Mouse (Mus musculus): ENCODE measurements around the gene AI464131. TPM values are rescaled to one million over a fixed set of nuclear protein-coding genes. Genes with fewer than 3 reads are reported as not detected.

AI464131 gene
- polyA plus RNA-seq, 1 experiment from 2014 or later, result 3.0 TPM

- 50% methylated on average over 11 of the region's 11 CpGs for WGBS
- H3K9ac ChIP-seq, result no peak overlapping the region
- H3K36me3 ChIP-seq (ENCODE audit: poor library complexity, severe bottlenecking), result no peaks in the 10 kb centered on the region
- H3K4me1 ChIP-seq, result peaks cover 30% of the 10 kb centered on the region
- no peak overlapping the region for H3K4me2 ChIP-seq
- peaks cover 23% of the 10 kb centered on the region for H3K27me3 ChIP-seq
- no peak overlapping the region for H3K27ac ChIP-seq
- ATAC-seq, result no peak
- no peaks in the 10 kb centered on the region for H3K9me3 ChIP-seq (replicated peaks)
- no peak overlapping the region for H3K4me3 ChIP-seq
Measured at GRCm38 (mm10) chr4:41505131-41505551, 2.3 kb upstream of the AI464131 start.

DNA sequence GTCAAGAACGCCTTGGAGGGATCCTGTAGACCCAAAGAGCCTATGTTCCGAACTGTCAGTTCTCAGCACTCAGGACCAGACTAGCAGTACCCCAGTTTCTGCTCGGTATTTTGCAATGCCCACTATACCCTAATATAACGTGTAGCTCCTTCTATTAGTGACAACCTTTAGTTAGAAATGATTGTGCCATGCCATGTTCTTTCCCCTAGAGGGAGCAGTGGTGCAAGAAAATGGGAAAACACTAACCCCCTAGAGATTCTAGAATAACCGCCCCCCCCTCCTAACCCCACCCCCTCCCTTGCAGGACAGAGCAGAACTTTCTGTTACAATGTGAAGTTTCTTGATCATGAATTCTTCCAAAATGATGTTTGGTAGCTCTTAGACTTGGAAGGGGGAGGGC, 1.4 kb upstream of the AI464131 start:
- H3K9ac ChIP-seq, result no peak overlapping the region
- peaks cover 31% of the 10 kb centered on the region for H3K4me1 ChIP-seq
- no peak overlapping the region for H3K4me3 ChIP-seq
- peaks cover 32% of the 10 kb centered on the region for H3K27me3 ChIP-seq
- no peak for ATAC-seq
- H3K9me3 ChIP-seq (replicated peaks), result no peaks in the 10 kb centered on the region
- H3K36me3 ChIP-seq (ENCODE audit: poor library complexity, severe bottlenecking), result no peaks in the 10 kb centered on the region
- no peak overlapping the region for H3K27ac ChIP-seq
- H3K4me2 ChIP-seq, result no peak overlapping the region
- 77% methylated on average over 5 of the region's 5 CpGs for WGBS

DNA sequence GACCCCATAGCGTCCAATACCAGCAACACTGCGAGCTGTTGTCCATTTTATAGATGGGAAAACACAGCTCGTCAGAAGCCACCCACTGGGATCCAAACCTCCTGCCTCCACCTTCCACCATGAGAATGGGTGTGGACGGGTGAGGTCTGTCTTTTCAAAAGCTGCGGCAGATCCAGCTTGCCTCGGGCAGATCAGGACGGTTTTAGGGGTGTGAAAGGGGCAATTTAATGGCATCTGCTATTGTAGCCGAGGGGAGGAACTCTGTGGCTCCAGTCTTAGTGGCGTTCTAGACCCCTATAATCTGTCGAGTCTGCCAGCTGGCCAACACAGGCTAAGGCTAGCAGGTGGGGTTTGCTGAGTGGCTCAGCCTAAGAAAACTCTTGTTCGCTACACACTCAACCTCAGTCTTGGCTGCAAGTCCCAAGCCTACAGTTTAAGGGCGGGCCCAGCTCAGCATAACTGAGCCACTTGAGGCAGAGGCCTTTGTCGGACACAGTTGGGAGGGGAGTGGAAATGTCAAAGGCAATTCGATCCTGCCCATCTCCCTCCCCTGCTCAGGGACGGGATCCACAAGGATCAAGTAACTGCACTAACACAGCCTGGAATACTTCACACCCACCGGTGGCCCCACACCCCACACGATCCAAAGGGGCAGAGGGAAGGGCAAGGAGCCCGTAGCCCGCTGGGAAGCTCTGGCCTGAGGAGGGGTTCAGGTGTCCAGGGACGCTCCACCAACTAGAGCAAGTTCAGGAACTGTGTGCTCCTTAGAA, 520 bp downstream of the AI464131 start:
- Histone ChIP-seq H3K27me3 (peaks cover 51% of the 10 kb centered on the region), H3K9ac (peak overlapping the region; percentile 35), H3K36me3 (ENCODE audit: poor library complexity, severe bottlenecking) (no peaks in the 10 kb centered on the region), H3K9me3 (replicated peaks) (no peaks in the 10 kb centered on the region), H3K4me1 (peaks cover 44% of the 10 kb centered on the region), H3K4me3 (peak overlapping the region; percentile 39), H3K27ac (peak overlapping the region; percentile 7; the same call in 1 of the 2 replicates), H3K4me2 (peak overlapping the region; percentile 64)
- ATAC-seq, result peak; percentile 12; the same call in 1 of the 2 replicates
- 7% methylated on average over 20 of the region's 20 CpGs for WGBS

DNA sequence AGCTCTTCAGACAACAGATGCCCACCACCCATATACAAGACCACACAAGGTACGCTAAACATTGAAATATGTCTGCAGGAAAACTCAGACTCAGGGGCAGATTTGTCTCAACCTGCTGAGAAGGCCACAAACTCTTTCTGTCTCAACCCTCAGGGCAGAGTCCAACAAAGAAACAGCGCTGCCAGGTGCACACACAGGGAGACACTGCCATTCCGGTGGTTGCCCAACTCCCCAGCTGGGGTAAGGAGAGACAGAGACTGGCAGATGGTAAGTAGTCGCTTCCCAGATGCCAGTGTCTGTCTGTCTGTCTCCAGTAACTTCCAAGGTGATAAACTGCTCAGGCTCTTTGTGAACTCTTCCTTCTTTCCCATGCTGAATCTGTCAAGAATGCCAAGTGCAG, 2.1 kb downstream of the AI464131 start:
- 72% methylated on average over 4 of the region's 4 CpGs for WGBS
- peaks cover 42% of the 10 kb centered on the region for H3K4me1 ChIP-seq
- H3K36me3 ChIP-seq (ENCODE audit: poor library complexity, severe bottlenecking), result no peaks in the 10 kb centered on the region
- no peak overlapping the region for H3K9ac ChIP-seq
- no peak overlapping the region for H3K4me2 ChIP-seq
- H3K9me3 ChIP-seq (replicated peaks), result no peaks in the 10 kb centered on the region
- no peak overlapping the region for H3K27ac ChIP-seq
- peaks cover 62% of the 10 kb centered on the region for H3K27me3 ChIP-seq
- ATAC-seq, result no peak
- no peak overlapping the region for H3K4me3 ChIP-seq

- Histone ChIP-seq H3K27me3 (peaks cover 62% of the 10 kb centered on the region), H3K9me3 (replicated peaks) (no peaks in the 10 kb centered on the region), H3K27ac (no peak overlapping the region), H3K4me2 (peak overlapping the region; percentile 61; the same call in 1 of the 2 replicates), H3K4me1 (peaks cover 42% of the 10 kb centered on the region), H3K36me3 (ENCODE audit: poor library complexity, severe bottlenecking) (no peaks in the 10 kb centered on the region), H3K4me3 (no peak overlapping the region), H3K9ac (peak overlapping the region; percentile 1; the same call in 1 of the 2 replicates)
- ATAC-seq, result no peak
- WGBS, result 59% methylated on average over 8 of the region's 8 CpGs
Measured at GRCm38 (mm10) chr4:41499619-41500018, 3.3 kb downstream of the AI464131 start.

GRCm38 (mm10) chr4:41498921-41499391, 3.9 kb downstream of the AI464131 start:
- Histone ChIP-seq H3K4me1 (peaks cover 42% of the 10 kb centered on the region), H3K9me3 (replicated peaks) (no peaks in the 10 kb centered on the region), H3K9ac (peak overlapping the region; percentile 1), H3K27ac (no peak overlapping the region), H3K4me2 (peak overlapping the region; percentile 61), H3K36me3 (ENCODE audit: poor library complexity, severe bottlenecking) (no peaks in the 10 kb centered on the region), H3K4me3 (peak overlapping the region; percentile 33), H3K27me3 (peaks cover 62% of the 10 kb centered on the region)
- 6% methylated on average over 43 of the region's 43 CpGs for WGBS
- ATAC-seq, result no peak

DNA sequence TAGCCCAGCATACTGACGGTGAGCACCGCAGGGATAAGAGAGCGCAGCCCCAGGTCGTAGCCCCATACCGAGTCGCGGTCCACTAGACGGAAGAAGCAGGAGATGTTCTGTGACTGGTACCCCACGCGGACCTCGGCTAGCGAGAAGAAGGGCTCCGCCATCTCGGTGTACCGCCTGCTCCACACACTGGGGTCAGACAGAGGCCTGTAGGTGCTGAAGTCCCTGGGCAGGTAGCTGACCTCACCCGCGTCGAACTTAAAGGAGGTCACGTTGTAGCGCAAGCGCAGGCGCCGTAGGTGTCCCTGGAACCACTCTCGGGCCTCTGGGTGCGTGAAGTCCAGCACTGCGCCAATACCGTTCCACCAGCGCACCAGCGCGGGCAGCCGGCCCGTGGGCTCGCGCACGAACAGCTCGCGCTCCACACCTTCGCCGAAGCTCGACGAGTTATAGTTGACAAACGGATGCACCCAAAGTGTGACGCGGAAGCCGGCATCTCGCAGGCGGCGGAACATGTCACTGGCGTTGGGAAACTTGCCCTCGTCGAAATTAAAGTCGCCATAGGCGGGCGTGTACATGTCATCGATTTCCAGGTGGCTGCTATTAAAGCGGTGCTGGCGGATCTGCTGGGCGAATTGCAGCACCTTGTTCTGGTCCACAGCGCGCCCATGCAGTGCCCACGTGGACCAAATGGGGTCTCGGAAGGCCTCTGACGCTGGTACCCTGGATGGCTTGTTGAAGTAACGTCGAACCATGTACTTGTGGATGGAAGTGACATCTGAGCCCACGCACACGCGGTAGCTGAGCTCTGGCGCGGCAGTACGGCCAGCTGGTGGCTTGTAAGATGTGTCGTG, 4.7 kb downstream of the AI464131 start:
- ATAC-seq, result no peak
- Histone ChIP-seq H3K4me1 (peaks cover 42% of the 10 kb centered on the region), H3K4me3 (peak overlapping the region; percentile 33), H3K9me3 (replicated peaks) (no peaks in the 10 kb centered on the region), H3K27me3 (peaks cover 62% of the 10 kb centered on the region), H3K36me3 (ENCODE audit: poor library complexity, severe bottlenecking) (no peaks in the 10 kb centered on the region), H3K9ac (peak overlapping the region; percentile 27), H3K4me2 (peak overlapping the region; percentile 61), H3K27ac (no peak overlapping the region)
- 11% methylated on average over 72 of the region's 72 CpGs for WGBS

DNA sequence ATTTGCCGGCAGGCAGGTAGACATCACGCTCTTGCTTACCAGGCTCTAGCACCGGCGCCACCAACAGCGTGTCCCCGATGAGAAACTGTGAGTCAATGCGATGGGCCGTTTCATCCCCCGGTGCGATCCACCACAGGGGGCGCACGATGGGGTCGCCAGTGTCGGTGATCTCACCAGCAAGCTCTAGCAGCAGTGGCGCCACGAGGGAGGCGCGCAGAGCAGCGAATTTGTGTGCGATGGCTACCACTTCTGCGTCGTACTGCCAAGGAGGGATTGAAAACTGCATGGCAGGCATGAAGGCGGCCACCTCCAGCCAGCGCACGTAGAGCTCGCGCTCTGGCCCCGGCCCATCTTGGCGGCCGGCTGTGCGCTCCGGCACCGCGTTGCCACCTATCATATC, 5.3 kb downstream of the AI464131 start:
- no peak for ATAC-seq
- Histone ChIP-seq H3K4me3 (peak overlapping the region; percentile 33), H3K36me3 (ENCODE audit: poor library complexity, severe bottlenecking) (no peaks in the 10 kb centered on the region), H3K27ac (no peak overlapping the region), H3K4me2 (peak overlapping the region; percentile 61), H3K4me1 (peaks cover 40% of the 10 kb centered on the region), H3K9me3 (replicated peaks) (no peaks in the 10 kb centered on the region), H3K27me3 (peaks cover 62% of the 10 kb centered on the region), H3K9ac (no peak overlapping the region)
- WGBS, result 2% methylated on average over 34 of the region's 34 CpGs

GRCm38 (mm10) chr4:41497046-41497445, 5.8 kb downstream of the AI464131 start:
- 39% methylated on average over 5 of the region's 5 CpGs for WGBS

GRCm38 (mm10) chr4:41495850-41496249, 7.0 kb downstream of the AI464131 start:
- peaks cover 46% of the 10 kb centered on the region for H3K27me3 ChIP-seq
- no peak overlapping the region for H3K4me2 ChIP-seq
- H3K36me3 ChIP-seq (ENCODE audit: poor library complexity, severe bottlenecking), result no peaks in the 10 kb centered on the region
- no peak overlapping the region for H3K9ac ChIP-seq
- H3K4me1 ChIP-seq, result peaks cover 29% of the 10 kb centered on the region
- no peak overlapping the region for H3K4me3 ChIP-seq
- ATAC-seq, result peak; percentile 62
- no peaks in the 10 kb centered on the region for H3K9me3 ChIP-seq (replicated peaks)
- 55% methylated on average over 11 of the region's 11 CpGs for WGBS
- no peak overlapping the region for H3K27ac ChIP-seq

More at GRCm38 (mm10) chr4:41497046-41497445, 5.8 kb downstream of the AI464131 start:
- H3K4me2 ChIP-seq, result peak overlapping the region; percentile 61; the same call in 1 of the 2 replicates
- H3K9me3 ChIP-seq (replicated peaks), result no peaks in the 10 kb centered on the region
- ATAC-seq, result 0 out of 2 replicates have a peak, but pooled peaks have one; percentile 17
- no peak overlapping the region; the same call in 1 of the 2 replicates for H3K4me3 ChIP-seq
- no peak overlapping the region for H3K9ac ChIP-seq
- no peaks in the 10 kb centered on the region for H3K36me3 ChIP-seq (ENCODE audit: poor library complexity, severe bottlenecking)
- H3K4me1 ChIP-seq, result peaks cover 34% of the 10 kb centered on the region
- no peak overlapping the region for H3K27ac ChIP-seq
- H3K27me3 ChIP-seq, result peaks cover 58% of the 10 kb centered on the region

DNA sequence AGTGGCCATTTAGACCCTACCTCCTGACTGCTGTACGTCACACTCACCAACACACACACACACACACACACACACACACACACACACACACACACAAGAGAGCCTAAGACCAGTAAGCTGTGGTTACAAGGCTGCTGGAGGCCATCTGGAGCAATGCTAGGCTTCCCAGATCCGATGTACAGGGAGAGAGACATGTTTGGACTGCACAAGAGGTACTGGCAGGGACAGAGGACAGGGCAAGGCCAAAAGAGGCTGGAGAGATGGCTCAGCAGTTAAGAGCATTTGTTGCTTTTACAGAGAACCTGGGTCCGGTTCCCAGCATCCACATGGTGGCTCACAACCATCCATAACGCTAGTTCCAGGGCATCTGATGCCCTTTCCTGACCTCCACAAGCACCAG, 7.8 kb downstream of the AI464131 start:
- no peak overlapping the region for H3K9ac ChIP-seq
- no peak overlapping the region for H3K4me2 ChIP-seq
- 74% methylated on average over 4 of the region's 4 CpGs for WGBS
- H3K4me1 ChIP-seq, result peaks cover 29% of the 10 kb centered on the region
- H3K27me3 ChIP-seq, result peaks cover 38% of the 10 kb centered on the region
- no peak overlapping the region for H3K27ac ChIP-seq
- H3K36me3 ChIP-seq (ENCODE audit: poor library complexity, severe bottlenecking), result no peaks in the 10 kb centered on the region
- H3K9me3 ChIP-seq (replicated peaks), result no peaks in the 10 kb centered on the region
- no peak overlapping the region for H3K4me3 ChIP-seq
- ATAC-seq, result no peak

- 58% methylated on average over 3 of the region's 3 CpGs for WGBS
- Histone ChIP-seq H3K27me3 (peaks cover 31% of the 10 kb centered on the region), H3K9ac (no peak overlapping the region), H3K27ac (no peak overlapping the region), H3K4me3 (no peak overlapping the region), H3K4me2 (no peak overlapping the region), H3K9me3 (replicated peaks) (no peaks in the 10 kb centered on the region), H3K4me1 (peaks cover 28% of the 10 kb centered on the region), H3K36me3 (ENCODE audit: poor library complexity, severe bottlenecking) (no peaks in the 10 kb centered on the region)
- ATAC-seq, result no peak
Measured at GRCm38 (mm10) chr4:41494378-41494777, 8.5 kb downstream of the AI464131 start.
